Mouse (Mus musculus) inflammation-experienced regulatory T-cells, adult 6 months (primary cell): Measurements from ENCODE around the gene Thumpd3. TPM values are rescaled to one million over a fixed set of nuclear protein-coding genes. Genes with fewer than 3 reads are reported as not detected.

Source experiments
- ATAC-seq: one replicate; pipeline ENCODE4 v1.8.0; 2017
- polyA plus RNA-seq, 3 experiments: library from polyadenylated mRNA; unstranded; fragments of 100-300 nt; shearing (Covaris generic); gene quantifications; one replicate each; pipeline ENCODE4 v1.2.1; 2017

Gene Thumpd3
- polyA plus RNA-seq, 3 experiments from 2014 or later, result 89.0 to 121 (median 107) TPM

- no peak for ATAC-seq
Observed at GRCm38 (mm10) chr6:113079492-113079891, 33.5 kb downstream of the Thumpd3 start.

- no peak for ATAC-seq
Observed at GRCm38 (mm10) chr6:113082229-113082628, 36.2 kb downstream of the Thumpd3 start.

- ATAC-seq, result no peak
Observed at GRCm38 (mm10) chr6:113084590-113084989, 38.6 kb downstream of the Thumpd3 start.

- no peak for ATAC-seq
Observed at GRCm38 (mm10) chr6:113093206-113093605, 47.2 kb downstream of the Thumpd3 start.

- no peak for ATAC-seq
Observed at GRCm38 (mm10) chr6:113095547-113095946, 49.5 kb downstream of the Thumpd3 start.

- no peak for ATAC-seq
Observed at GRCm38 (mm10) chr6:113097662-113098061, 51.6 kb downstream of the Thumpd3 start.

- peak; percentile 57 for ATAC-seq
Observed at GRCm38 (mm10) chr6:113099640-113100289, 53.7 kb downstream of the Thumpd3 start.

GRCm38 (mm10) chr6:113102541-113102940 lies 56.5 kb downstream of the Thumpd3 start:
- ATAC-seq, result no peak

GRCm38 (mm10) chr6:113103765-113104164 lies 57.7 kb downstream of the Thumpd3 start:
- peak; percentile 67 for ATAC-seq

GRCm38 (mm10) chr6:113109378-113109777 lies 63.4 kb downstream of the Thumpd3 start:
- ATAC-seq, result no peak

- no peak for ATAC-seq
Observed at GRCm38 (mm10) chr6:113109956-113110355, 63.9 kb downstream of the Thumpd3 start.

Other genes starting within 250 kb of the Thumpd3 start
- gene Srgap3, start 99.0 kb upstream of the Thumpd3 start, polyA plus RNA-seq, result under 1 TPM; 0.20 to 0.90 (median 0.68) TPM
- 10 to 100 TPM; 33.6 to 48.8 (median 47.2) TPM for gene Setd5, start 31.1 kb downstream of the Thumpd3 start, polyA plus RNA-seq
- under 1 TPM in 2 of 3 experiments, not detected in 1; 0.84 to 0.95 TPM for gene Lhfpl4, start 149.2 kb downstream of the Thumpd3 start, polyA plus RNA-seq
- gene Mtmr14, start 191.6 kb downstream of the Thumpd3 start, polyA plus RNA-seq, result 10 to 100 TPM; 12.0 to 18.4 (median 16.2) TPM
- under 1 TPM in 2 of 3 experiments, not detected in 1; 0.21 to 0.22 TPM for gene Cpne9, start 236.1 kb downstream of the Thumpd3 start, polyA plus RNA-seq